Mouse (Mus musculus) adrenal gland, postnatal 25 days (tissue): ENCODE measurements around the gene Ncor2. TPM values are rescaled to one million over a fixed set of nuclear protein-coding genes. Genes with fewer than 3 reads are reported as not detected.

Source experiments
- DNase-seq: peaks from one replicate; pipeline ENCODE4 v3.0.0; 2021; ENCODE audit warnings: mixed read lengths
- total RNA-seq: library from RNA; stranded (reverse); gene quantifications from 2 replicates; pipeline ENCODE4 v1.2.3, GENCODE M21; 2021

The Ncor2 gene
- total RNA-seq, 1 experiment from 2014 or later = 316 TPM

DNA sequence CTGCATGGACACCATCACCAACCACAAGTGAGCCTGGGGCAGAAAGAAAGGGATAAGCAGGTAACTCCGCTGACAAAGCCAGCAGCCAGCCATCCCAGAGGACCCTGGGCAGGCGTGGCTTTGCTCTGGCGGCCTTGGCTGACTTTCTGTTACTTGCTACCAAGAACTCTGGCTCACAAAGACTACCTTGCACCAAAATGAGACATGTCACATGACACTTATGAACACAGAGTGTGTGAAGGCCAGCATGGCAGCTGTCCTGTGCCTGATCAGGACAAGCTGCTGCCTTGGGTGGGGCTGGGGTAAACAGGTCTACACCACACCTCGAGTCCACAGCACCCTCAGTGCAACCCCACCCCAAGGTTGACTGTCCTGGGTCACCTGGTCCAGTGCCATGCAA lies 51.6 kb downstream of the Ncor2 start:
- DNase-seq = no peak

DNA sequence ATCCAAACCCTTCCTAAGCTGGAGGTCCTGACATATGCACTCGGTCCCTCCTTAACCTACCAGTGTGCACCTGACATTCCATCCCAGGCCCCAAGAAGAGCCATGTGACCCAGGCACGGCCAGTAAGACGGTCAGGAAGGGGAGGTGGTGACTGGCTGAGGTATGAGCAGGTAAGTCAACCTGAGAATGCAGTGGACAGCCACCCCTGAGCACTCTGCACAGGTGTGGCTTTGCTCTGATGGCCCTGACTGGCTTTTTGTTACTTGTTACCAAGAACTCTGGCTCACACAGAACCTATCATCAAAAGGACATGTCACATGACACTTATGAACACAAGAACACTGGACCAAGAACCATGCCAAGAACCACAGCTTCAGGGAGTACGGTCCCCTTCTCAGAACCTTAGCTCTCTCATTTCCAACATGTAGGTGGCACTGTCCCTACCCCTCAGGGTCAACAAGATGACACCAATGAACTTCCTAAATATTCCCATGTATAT lies 53.0 kb downstream of the Ncor2 start:
- no peak for DNase-seq

DNA sequence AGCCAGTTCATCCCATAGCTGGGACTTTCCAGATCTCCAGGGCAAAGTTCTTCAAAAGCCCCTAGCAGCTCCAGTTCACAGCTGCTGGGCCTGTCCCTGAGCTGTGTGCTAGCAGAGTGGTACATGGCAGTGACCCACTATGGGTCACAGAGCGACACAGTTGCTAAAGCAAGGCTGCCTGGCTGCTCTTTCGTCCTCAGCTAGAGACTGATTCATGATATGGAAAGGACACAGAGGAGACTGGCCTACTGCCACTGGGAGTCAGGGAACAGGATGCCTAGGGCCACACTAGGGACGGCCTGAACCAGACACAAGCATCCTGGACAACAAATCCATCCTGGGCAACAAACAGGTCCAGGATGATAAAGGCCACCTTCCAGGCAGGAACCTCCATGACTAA lies 53.8 kb downstream of the Ncor2 start:
- DNase-seq = no peak

DNA sequence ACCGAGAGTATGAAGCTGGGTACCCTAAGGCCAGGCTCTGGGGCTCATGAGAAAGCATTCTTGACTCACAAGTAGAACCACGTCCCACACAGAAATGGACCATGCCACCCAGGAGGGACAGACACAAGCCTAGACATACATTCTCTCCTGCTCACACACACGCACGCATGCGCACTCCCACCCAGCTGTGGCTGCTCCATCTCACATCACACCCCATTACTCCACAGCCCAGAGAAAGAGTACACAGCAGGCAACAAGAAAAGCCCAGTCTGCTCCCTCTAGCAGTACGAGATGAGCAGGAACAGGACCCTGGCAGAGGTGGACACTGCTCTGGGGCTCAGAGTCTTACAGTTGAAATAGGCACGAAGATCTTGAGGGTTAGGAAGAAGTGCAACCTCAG lies 55.0 kb downstream of the Ncor2 start:
- no peak for DNase-seq

DNA sequence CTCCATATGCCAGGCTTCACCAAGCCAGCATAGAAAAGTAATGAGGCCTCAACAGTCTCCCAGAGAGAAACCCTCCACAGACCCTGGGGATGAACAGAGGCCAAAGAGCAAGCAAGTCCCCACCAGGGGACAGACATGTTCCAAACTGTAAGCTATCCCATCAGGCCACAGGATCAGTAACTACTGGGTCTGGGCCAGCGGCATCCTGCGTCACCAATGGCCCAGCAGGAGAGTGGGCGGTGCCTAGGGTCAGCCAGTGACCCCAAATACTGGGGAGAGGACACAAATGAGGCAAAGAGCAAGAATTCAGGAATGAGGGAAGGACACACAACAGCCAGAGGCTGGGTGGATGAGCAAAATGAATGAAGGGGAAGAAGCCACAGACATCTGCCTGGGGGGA lies 55.8 kb downstream of the Ncor2 start:
- DNase-seq = no peak

DNA sequence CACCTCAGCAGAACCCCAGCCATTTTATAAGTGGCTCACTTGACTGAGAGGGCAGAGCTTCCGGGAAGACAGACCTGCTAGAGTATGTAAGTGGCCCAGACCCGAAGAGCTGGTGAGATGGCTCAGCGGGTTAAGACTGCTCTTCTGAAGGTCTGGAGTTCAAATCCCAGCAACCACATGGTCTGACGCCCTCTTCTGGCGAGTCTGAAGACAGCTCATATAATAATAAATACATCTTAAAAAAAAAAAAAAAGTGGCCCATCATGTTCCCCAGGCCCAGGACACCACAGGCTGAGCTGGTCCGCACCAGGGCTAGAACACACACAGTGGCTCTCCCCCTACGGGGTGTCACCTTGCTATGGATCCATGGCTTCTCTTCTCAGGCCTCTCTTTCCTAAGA lies 56.5 kb downstream of the Ncor2 start:
- DNase-seq = no peak

DNA sequence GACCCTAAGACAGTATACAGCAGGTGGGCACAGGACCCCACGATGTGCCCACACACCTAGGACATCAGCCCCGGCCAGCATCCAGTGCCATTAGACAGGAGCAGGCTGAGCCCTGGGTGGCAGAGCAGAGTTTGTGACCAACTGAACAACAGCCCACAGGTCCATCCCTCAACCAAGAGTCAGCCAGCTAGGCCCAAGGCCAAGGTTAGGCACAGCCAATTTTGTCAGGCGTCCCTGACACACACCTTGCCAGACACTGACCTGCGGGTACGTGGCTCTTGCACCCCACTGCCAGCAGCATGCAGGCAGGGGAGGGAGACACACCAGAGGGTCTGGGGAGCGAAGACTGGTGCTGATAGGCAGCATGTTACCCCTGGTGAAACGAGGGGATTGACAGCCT lies 57.0 kb downstream of the Ncor2 start:
- peak; percentile 34 for DNase-seq

DNA sequence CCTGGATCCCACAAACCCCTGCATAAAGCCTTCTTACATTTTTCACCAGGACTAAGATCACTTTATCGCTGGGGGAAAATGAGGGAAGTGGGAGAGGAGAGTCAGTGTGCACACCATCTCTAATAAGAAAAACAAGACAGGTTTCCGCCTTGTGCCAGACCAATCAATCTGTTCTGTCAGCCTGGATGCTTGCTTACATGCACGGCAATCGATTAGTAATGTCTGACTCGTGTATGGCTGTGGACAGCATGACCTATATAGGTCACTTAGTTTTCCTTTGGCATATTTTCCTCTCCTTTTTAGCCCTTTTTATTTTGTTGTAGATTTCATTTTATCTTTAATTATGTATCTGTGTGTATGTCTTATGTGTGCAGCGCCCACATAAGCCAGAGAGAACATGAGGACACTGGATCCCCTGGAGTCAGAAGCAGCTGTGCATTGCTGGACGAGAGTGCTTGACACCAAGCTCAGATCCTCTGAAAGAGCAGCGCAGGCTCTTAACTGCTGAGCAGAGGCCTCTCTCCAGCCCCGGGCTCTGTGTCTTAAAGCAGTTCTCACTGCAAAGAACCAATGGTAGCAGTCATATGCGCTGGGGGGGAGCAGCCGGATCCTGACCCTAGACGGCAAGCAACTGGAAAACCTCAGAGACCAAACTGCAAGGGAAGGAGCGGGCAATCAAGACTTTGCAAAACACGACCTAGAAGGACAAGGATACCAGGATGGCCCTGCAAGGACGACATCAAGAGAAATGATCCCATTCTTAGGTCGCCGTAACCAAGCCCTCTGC lies 58.3 kb downstream of the Ncor2 start:
- no peak for DNase-seq

DNA sequence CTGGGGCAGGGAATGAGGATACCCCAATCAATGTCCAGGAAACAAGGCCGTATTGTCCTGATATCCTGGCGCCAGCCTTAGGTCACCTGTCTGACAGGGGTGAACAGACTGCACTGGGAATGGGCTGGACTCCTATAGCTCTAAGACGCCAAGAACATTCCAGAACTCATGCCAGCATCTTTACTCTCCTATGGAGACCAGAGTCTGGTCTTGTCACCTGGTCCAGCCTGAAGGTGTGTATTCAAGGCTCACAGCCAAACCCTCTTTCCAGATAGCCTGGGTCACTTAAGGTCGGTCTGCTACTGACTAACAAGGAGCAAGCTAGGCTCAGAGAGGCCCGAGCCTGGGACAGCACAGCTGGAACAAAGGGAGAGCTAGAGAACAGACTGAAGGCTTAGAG lies 61.8 kb downstream of the Ncor2 start:
- DNase-seq = no peak

DNA sequence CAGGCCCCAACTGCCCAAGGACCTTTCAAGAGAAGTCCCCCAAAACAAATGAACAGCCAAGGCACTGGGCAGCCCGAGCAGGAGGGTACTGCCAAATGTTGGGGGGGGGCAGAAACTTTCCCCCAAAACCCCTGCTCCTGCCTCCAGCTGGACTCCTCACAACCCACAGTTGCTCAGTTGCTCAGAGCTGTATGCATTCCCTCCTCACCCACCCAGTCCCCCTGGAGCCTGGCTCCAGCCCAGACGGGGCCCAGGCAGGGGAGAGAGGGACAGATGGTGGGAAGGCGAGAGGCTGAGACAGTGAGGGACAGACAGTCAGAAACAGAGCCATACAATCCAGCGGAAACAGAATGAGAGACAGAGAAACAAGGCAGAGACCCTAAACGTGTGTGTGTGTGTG lies 66.0 kb downstream of the Ncor2 start:
- no peak for DNase-seq

DNA sequence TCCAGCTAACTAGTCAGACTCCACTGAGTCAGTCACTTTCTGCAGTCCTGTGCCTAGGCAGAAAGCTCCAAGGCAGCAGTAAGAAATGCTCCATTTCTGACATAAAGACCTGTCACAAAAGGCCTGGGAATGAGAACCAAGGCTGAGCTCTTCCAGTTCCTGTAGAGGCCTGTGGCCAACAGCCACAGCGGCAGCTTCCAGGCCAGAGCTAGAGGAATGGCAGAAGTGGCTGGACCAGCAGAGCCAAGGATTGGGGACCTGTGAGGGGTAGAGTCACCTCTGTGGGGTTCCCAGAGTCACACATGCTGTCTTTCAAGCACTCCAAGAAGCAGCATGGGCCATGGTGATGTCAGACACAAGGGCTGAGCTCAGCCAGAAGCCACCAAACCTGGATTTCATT lies 66.4 kb downstream of the Ncor2 start:
- no peak for DNase-seq

DNA sequence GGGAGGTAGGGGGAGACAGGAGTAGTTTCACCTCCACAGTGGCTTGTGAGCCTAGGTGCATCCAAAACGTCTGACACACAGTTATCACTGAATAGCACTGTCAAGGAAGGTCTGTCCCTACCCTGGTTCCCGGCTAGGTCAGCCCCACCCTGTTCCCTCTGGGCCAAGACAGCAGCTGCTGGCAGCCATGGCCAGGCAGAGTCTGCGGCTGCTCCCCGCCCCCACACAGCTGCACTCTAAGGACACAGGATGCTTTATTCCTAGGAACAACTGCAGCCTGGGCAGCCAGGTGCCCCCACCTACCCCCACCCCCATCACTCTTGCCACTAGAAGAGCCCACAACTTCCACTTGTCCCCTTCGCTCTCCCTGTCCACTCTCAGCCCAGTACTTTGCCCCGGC lies 67.9 kb downstream of the Ncor2 start:
- DNase-seq = peak; percentile 51

DNA sequence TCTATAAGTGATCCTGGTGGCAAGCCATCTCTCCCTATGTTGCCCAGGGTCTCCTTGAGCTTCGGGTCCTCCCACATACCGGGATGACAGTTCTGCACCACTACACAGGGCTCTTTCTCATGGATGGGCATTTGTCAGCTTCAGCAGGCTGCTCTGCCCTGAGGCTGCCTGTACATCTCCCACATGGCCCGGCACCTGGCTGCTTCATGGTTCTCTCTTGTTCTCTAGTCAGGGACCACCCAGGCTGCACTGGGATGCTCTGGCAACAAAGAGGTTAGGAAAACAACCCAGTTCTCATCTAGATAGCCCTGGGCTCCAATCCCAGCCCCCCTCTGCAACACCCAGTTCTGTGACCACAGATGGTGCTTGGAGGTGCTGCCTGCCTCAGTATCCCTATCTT lies 68.3 kb downstream of the Ncor2 start:
- DNase-seq = no peak

DNA sequence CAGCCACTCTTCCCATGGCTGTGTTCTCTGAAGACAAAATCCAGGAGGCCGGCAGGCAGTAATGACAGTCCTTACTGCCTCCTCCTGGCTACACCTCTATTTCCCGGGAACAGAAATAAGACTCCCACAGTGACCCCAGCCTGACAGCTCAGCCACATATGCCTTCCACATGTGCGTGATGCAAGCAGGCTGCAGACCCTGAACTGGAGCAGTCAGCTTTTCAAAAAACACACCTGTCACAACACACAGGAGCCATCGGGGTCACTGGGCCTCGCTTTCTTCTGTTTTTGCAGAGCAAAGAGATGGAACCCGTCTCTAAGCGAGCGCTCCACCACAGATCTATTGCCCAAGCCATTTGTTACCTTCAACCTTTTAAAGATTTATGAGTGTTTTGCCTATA lies 68.8 kb downstream of the Ncor2 start:
- DNase-seq = no peak

DNA sequence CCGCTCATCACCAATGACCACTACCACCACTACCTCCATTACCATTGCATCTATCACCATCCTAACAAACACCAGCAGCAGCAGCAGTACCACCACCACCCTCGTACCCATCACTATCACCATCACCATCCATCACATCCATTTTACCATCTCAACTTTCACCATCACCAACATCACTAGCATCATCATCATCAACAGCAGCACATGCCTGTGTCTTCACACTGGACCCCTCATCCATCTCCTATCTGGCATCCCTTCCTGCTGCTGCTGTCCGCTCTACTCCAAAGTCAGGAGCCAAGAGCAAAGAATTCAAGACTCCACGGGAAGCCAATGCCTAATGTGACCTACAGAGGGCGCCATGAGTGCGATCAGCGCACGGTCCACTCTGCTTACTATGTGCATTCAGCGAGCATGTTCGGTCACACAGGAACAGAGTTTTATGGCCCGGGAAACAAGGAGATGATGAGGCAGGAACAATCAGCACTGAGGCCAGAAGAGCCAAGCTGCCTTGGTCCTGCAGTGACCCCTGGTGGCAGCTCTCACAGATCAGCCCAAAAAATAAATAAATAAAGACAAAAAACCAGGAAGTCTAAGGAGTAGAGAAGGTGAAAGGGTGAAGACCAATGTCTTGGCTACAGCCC lies 71.9 kb downstream of the Ncor2 start:
- DNase-seq = peak; percentile 62

DNA sequence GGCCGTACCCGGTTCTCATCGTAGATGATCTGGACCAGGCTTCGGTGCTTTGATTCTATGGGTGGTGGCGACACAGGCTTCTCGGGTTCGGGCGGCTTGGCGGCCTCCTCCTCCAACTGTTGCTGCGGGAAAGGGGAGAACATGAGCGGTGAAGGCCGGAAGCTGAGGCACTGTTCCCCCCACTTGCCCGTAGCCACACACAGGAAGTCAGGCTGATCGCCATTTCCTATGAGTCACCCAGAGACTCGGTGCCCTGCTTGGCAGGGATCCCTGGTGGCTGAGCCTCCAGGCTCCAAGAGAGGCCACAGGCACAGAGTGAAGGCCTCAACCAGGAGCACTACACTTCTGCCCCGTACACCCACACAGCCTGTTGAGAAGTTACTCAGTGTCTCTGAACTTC lies 72.8 kb downstream of the Ncor2 start:
- DNase-seq = peak; percentile 77

DNA sequence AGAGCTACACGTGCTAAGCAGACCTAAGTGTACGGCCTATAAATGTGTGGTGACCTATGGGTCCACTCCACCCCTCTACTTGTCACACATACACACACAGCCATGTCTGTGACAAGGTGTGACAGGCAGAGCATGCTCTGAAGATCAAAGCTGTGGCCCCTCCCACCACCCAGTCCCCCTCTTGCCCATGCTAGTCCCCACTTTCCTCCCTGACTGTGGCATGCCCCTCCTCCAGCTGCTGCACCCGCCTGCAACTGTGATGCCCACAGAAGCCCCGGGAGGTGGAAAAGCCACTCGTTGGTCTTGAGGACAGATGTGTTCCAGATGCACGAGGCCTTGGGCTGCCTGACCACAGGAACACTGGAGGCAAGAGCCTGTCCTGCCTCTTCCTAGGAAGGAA lies 74.2 kb downstream of the Ncor2 start:
- no peak for DNase-seq

DNA sequence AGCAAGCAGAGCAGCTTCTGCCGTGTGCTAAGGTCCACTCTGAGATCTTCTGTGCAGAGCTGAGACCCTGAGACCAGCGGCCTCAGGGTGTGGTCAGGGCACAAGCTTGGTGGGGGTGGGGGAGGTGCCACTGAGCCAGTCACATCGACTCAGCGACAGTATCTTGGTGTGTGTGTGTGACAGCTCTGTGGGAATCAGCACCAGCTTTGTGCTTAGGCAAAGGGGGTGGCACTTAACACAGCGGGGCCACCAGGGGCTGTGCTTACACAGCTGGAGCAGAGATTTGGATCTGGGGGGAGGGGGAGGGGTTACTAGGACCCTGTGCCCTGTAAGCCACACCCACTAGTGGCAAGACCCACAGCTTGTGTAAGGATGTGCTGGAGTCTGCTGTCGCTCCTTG lies 75.6 kb downstream of the Ncor2 start:
- DNase-seq = no peak

DNA sequence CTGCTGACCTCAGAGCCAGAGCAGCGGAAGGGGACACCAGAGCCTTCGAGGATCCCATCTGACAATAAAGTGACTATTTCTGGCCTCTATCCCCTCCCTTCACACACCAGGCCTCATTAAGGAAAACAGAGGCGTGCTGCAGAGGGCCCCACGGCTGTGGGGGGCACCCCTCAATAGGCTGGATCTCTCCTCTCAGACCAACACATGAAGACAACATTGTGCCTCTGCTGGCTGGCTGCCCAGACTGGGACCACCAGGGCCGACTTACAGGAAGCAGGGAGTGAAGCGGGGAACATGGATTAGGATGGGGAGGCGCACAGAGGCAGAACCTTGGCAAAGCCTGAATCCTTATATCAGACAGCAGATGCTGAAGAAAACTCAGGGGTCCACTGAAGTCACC lies 76.1 kb downstream of the Ncor2 start:
- DNase-seq = no peak

DNA sequence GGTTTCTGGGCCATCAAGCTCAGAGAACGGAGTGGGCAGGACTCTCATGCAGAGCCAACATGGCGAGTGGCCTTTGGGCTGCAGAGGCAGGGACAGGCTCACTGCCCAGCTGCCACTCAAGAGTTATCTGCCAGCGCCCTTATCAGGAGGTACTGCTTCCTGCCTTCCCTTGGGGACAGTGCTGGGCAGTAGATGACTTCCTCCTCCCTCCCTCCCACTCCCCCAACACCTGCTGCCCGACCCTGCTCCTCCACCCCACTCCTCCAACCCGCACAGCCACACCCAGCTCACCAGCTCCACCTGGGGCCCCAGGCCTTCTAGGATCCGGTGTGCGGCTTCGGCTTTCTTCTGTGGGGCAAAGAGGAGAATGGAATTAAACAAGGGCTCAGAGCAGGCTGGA lies 76.7 kb downstream of the Ncor2 start:
- no peak for DNase-seq

DNA sequence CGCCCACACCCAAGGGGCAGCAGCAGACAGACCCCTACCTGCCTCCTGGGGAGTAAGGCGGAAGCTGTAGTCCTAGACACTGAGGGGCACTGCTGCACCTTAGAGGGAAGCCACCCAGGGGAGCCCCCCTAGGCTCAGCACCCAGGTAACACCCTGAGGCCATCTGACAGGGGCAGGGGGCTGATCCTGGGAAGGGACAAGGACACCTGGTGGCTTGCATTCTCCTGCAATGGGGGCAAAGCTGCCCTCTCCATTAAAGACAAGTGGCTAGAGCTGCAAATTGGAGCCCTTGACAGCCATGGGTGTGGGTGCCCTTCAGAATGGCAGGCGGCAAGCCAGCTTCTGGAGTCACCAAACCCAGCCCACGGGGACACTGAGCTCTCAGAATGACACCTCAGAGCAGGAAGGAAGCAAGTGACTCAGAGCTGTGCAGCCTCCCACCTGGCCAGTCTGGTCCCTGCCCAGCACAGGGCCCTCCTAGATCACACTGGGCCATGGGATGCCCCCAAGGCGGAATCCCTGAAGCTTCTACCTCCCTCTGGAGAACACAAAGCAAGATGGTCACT lies 79.2 kb downstream of the Ncor2 start:
- DNase-seq = no peak

DNA sequence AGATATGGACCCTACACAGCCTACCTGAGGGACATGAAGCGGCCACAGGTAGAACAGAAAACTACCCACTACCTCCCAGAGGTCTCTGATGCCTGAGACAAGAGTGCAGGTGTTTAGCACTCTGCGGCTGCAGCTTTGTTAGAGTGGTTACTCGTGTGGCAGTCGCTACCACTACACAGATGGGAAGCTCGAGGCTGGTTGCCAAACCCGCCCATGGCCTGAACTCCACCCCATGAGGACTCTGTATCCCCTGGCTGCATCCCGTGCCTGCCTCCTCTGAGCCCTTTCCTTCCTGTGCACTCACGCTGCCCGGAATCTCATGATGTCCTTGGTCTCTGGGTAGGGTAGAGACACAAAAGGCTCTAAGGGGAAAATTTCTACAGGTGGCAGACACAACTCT lies 80.3 kb downstream of the Ncor2 start:
- DNase-seq = no peak

DNA sequence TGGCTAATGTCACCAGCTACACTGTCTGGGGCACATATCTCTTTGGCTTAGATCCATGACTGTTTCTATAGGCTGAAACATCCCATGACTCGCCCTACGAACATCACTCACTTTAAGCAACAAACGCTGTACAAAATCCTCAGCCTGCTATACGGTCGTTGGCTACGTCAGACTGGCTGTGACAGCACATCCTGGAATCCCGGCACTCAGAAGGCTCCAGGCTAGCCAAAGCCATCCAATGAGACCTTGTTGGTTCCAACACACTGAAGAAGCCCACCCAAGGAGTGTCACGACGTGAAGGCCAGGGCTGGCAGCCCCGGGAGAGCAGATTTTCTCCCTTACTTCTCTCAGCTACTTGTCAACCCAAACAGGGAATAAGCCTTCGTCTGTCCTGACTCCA lies 82.7 kb downstream of the Ncor2 start:
- no peak for DNase-seq
